In the genomic region with DNA sequence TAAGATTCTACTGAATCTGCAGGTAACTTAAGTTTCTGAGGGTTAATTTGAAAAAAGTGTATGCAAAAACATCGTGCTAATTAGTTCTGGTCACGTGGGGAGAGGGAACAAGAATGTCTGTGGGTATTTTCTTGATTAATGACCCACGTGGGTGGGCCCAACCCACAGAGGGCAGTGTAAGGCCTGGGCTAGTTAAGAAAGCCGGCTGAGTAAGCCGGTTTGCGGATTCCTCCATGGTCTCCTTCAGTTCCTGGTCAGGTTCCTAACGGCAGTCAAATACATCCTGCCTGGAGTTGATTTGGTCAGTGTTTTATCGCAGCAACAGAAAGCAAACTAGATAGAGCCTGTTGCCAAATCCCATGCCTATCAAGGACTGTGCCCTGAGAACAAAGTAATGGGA, we compare ENCODE assay signal across 26 mouse cellular contexts. TPM values are rescaled to one million over a fixed set of nuclear protein-coding genes. Genes with fewer than 3 reads are reported as not detected.
DNase-seq lines count a peak whose midpoint lies in the region; ATAC-seq and TF ChIP-seq lines count a peak whose summit lies in the region.
"Had no signal": no experiment of that assay in that cellular context is flagged by ENCODE, and none has a peak within 500 bp of the region (broad histone marks: within the 10 kb centered on the region; RNA-seq: fewer than 3 reads in every experiment).

No protein-coding gene starts in this region.

- H3K27me3 ChIP-seq in heart, adult 2 months (ENCODE audit: control insufficient read depth, insufficient read depth, low read length) = no peaks in the 10 kb centered on the region
- H3K27me3 ChIP-seq in heart, embryonic 10.5 days (ENCODE audit: insufficient read depth, poor library complexity, severe bottlenecking) = 0 out of 2 replicates have a peak, but pooled peaks cover 3% of the 10 kb centered on the region
- no peaks in the 10 kb centered on the region for H3K27me3 ChIP-seq in midbrain, embryonic 11.5 days (ENCODE audit: control insufficient read depth, insufficient read depth, low read length)
- H3K27me3 ChIP-seq in midbrain, embryonic 13.5 days = no peaks in the 10 kb centered on the region
- no peaks in the 10 kb centered on the region for H3K27me3 ChIP-seq in intestine, postnatal 0 days (replicated peaks; ENCODE audit: control insufficient read depth, insufficient read depth, low read length)
- H3K27me3 ChIP-seq in stomach, embryonic 16.5 days (ENCODE audit: control insufficient read depth, insufficient read depth, low read length) = no peaks in the 10 kb centered on the region
- H3K27me3 ChIP-seq in forebrain, embryonic 16.5 days (replicated peaks; ENCODE audit: control insufficient read depth, insufficient read depth, low read length) = no peaks in the 10 kb centered on the region
- H3K27me3 ChIP-seq: embryonic facial prominence, embryonic 13.5 days; heart, embryonic 15.5 days; limb, embryonic 13.5 days; midbrain, embryonic 12.5 days had no signal

- no peaks in the 10 kb centered on the region for H3K9me3 ChIP-seq in heart, embryonic 10.5 days
- no peaks in the 10 kb centered on the region for H3K9me3 ChIP-seq in midbrain, embryonic 11.5 days (ENCODE audit: control insufficient read depth, low read length)
- no peaks in the 10 kb centered on the region for H3K9me3 ChIP-seq in midbrain, embryonic 13.5 days
- H3K9me3 ChIP-seq in intestine, postnatal 0 days (ENCODE audit: control insufficient read depth) = no peaks in the 10 kb centered on the region
- no peaks in the 10 kb centered on the region; the same call in 1 of the 2 replicates for H3K9me3 ChIP-seq in stomach, embryonic 16.5 days (replicated peaks; ENCODE audit: control insufficient read depth, low read length)
- H3K9me3 ChIP-seq in forebrain, embryonic 16.5 days (ENCODE audit: control insufficient read depth, low read length) = no peaks in the 10 kb centered on the region
- H3K9me3 ChIP-seq: embryonic facial prominence, embryonic 13.5 days; heart, embryonic 15.5 days; limb, embryonic 13.5 days had no signal

- ATAC-seq in midbrain, embryonic 11.5 days (ENCODE audit: low FRiP score) = no peak
- ATAC-seq in midbrain, embryonic 13.5 days = no peak
- ATAC-seq in intestine, postnatal 0 days = peak; percentile 53; the same call in 1 of the 2 replicates
- ATAC-seq in stomach, embryonic 16.5 days (ENCODE audit: insufficient read depth, low FRiP score) = peak; percentile 68; the same call in 1 of the 2 replicates
- ATAC-seq in forebrain, embryonic 16.5 days = no peak
- ATAC-seq: forebrain, postnatal 0 days had no signal

- H3K4me2 ChIP-seq in midbrain, embryonic 11.5 days = no peak overlapping the region
- H3K4me2 ChIP-seq in midbrain, embryonic 13.5 days (replicated peaks) = no peak overlapping the region
- H3K4me2 ChIP-seq in intestine, postnatal 0 days (replicated peaks; ENCODE audit: low read depth) = peak overlapping the region; percentile 14; the same call in 1 of the 2 replicates
- H3K4me2 ChIP-seq in stomach, embryonic 16.5 days (ENCODE audit: low read depth, low read length) = no peak overlapping the region
- no peak overlapping the region for H3K4me2 ChIP-seq in forebrain, embryonic 16.5 days (ENCODE audit: low read length)
- H3K4me2 ChIP-seq: embryonic facial prominence, embryonic 13.5 days; heart, embryonic 15.5 days; limb, embryonic 13.5 days; midbrain, embryonic 12.5 days had no signal

- TF ChIP-seq CTCF in heart, adult 2 months (IDR thresholded peaks at IDR 0.05) = 0 out of 2 replicates have a peak, but pooled peaks have one; percentile 2
- peak; percentile 47 for TF ChIP-seq CTCF in intestine, postnatal 0 days (IDR thresholded peaks at IDR 0.05; ENCODE audit: low read depth)

- WGBS in heart, adult 2 months = 51% methylated on average over 8 of the region's 8 CpGs
- WGBS in heart, embryonic 10.5 days = 52% methylated on average over 8 of the region's 8 CpGs
- 74% methylated on average over 8 of the region's 8 CpGs for whole genome bisulfite sequencing in midbrain, embryonic 11.5 days
- WGBS in midbrain, embryonic 13.5 days = 69% methylated on average over 8 of the region's 8 CpGs
- 18% methylated on average over 8 of the region's 8 CpGs for WGBS in intestine, postnatal 0 days
- 28% methylated on average over 8 of the region's 8 CpGs for WGBS in stomach, embryonic 16.5 days
- 49% methylated on average over 8 of the region's 8 CpGs for WGBS in forebrain, embryonic 16.5 days

- DNase-seq in heart, adult 2 months = no peak
- no peak for DNase-seq in heart, embryonic 10.5 days (ENCODE audit: low spot score)
- DNase-seq in midbrain, embryonic 11.5 days (ENCODE audit: low spot score, missing footprints) = peak; percentile 41
- DNase-seq in heart, postnatal 14 days = no peak
- DNase-seq: adrenal gland, postnatal 10 days; cerebellum, adult 18-20 months; forebrain, postnatal 0 days; layer of hippocampus, adult 9-11 months; right cerebral cortex, adult 18-20 months; thymus, postnatal 14 days had no signal

- TF ChIP-seq POLR2A in heart, adult 2 months (IDR thresholded peaks at IDR 0.05; ENCODE audit: insufficient read depth, low read depth, low read length) = no peak

- no peak overlapping the region for H3K9ac ChIP-seq in heart, adult 2 months (ENCODE audit: low read depth, low read length)
- no peak overlapping the region for H3K9ac ChIP-seq in midbrain, embryonic 11.5 days (ENCODE audit: low read length)
- no peak overlapping the region for H3K9ac ChIP-seq in midbrain, embryonic 13.5 days (replicated peaks)
- no peak overlapping the region for H3K9ac ChIP-seq in intestine, postnatal 0 days (ENCODE audit: low read depth, low read length)
- no peak overlapping the region for H3K9ac ChIP-seq in stomach, embryonic 16.5 days (ENCODE audit: low read length)
- H3K9ac ChIP-seq in forebrain, embryonic 16.5 days (replicated peaks; ENCODE audit: low read depth, low read length) = no peak overlapping the region
- H3K9ac ChIP-seq: embryonic facial prominence, embryonic 13.5 days; forebrain, postnatal 0 days; heart, embryonic 15.5 days; limb, embryonic 13.5 days; midbrain, embryonic 12.5 days had no signal

- intact Hi-C loops in heart, adult 2 months (cut with DNase I) = no loop called here
- intact Hi-C loops in heart, postnatal 14 days (cut with DNase I) = no loop called here

- H3K79me2 ChIP-seq in heart, adult 2 months (replicated peaks; ENCODE audit: control insufficient read depth, insufficient read depth, low read length) = no peaks in the 10 kb centered on the region

- no peak overlapping the region for H3K4me3 ChIP-seq in heart, adult 2 months
- H3K4me3 ChIP-seq in heart, embryonic 10.5 days = no peak overlapping the region
- no peak overlapping the region for H3K4me3 ChIP-seq in midbrain, embryonic 11.5 days (ENCODE audit: low read depth, low read length)
- H3K4me3 ChIP-seq in midbrain, embryonic 13.5 days (replicated peaks) = no peak overlapping the region
- no peak overlapping the region for H3K4me3 ChIP-seq in intestine, postnatal 0 days (ENCODE audit: low read depth, low read length)
- H3K4me3 ChIP-seq in stomach, embryonic 16.5 days (replicated peaks; ENCODE audit: low read length) = no peak overlapping the region
- H3K4me3 ChIP-seq in forebrain, embryonic 16.5 days (replicated peaks; ENCODE audit: low read length) = no peak overlapping the region
- H3K4me3 ChIP-seq: embryonic facial prominence, embryonic 13.5 days; heart, embryonic 15.5 days; limb, embryonic 13.5 days; midbrain, embryonic 12.5 days had no signal

- H3K27ac ChIP-seq in heart, adult 2 months = no peak overlapping the region
- H3K27ac ChIP-seq in heart, embryonic 10.5 days = no peak overlapping the region
- H3K27ac ChIP-seq in midbrain, embryonic 11.5 days (ENCODE audit: low read depth, low read length) = no peak overlapping the region
- no peak overlapping the region for H3K27ac ChIP-seq in midbrain, embryonic 13.5 days
- H3K27ac ChIP-seq in intestine, postnatal 0 days (ENCODE audit: low read depth, low read length) = no peak overlapping the region
- H3K27ac ChIP-seq in stomach, embryonic 16.5 days (ENCODE audit: low read length) = no peak overlapping the region
- no peak overlapping the region for H3K27ac ChIP-seq in forebrain, embryonic 16.5 days (ENCODE audit: low read length)
- H3K27ac ChIP-seq: embryonic facial prominence, embryonic 13.5 days; heart, embryonic 15.5 days; limb, embryonic 13.5 days; macrophage; midbrain, embryonic 12.5 days had no signal

- no peaks in the 10 kb centered on the region for H3K4me1 ChIP-seq in heart, adult 2 months (ENCODE audit: control insufficient read depth, insufficient read depth, low read length)
- no peaks in the 10 kb centered on the region for H3K4me1 ChIP-seq in heart, embryonic 10.5 days
- H3K4me1 ChIP-seq in midbrain, embryonic 11.5 days (ENCODE audit: control insufficient read depth, insufficient read depth, low read length) = no peaks in the 10 kb centered on the region
- H3K4me1 ChIP-seq in midbrain, embryonic 13.5 days (replicated peaks) = no peaks in the 10 kb centered on the region
- no peaks in the 10 kb centered on the region; the same call in 1 of the 2 replicates for H3K4me1 ChIP-seq in intestine, postnatal 0 days (replicated peaks; ENCODE audit: control insufficient read depth, insufficient read depth, low read length)
- H3K4me1 ChIP-seq in stomach, embryonic 16.5 days (ENCODE audit: control insufficient read depth, insufficient read depth, low read length) = peaks cover 8% of the 10 kb centered on the region
- H3K4me1 ChIP-seq in forebrain, embryonic 16.5 days (replicated peaks; ENCODE audit: control insufficient read depth, insufficient read depth, low read length) = no peaks in the 10 kb centered on the region
- H3K4me1 ChIP-seq: heart, embryonic 15.5 days; midbrain, embryonic 12.5 days had no signal

- H3K36me3 ChIP-seq in heart, adult 2 months (ENCODE audit: control insufficient read depth, insufficient read depth, low read length) = no peaks in the 10 kb centered on the region
- no peaks in the 10 kb centered on the region for H3K36me3 ChIP-seq in heart, embryonic 10.5 days
- H3K36me3 ChIP-seq in midbrain, embryonic 11.5 days (ENCODE audit: control insufficient read depth, insufficient read depth, low read length) = no peaks in the 10 kb centered on the region
- no peaks in the 10 kb centered on the region for H3K36me3 ChIP-seq in midbrain, embryonic 13.5 days
- H3K36me3 ChIP-seq in intestine, postnatal 0 days (ENCODE audit: control insufficient read depth, insufficient read depth) = no peaks in the 10 kb centered on the region
- no peaks in the 10 kb centered on the region for H3K36me3 ChIP-seq in stomach, embryonic 16.5 days (ENCODE audit: control insufficient read depth, insufficient read depth, low read length)
- no peaks in the 10 kb centered on the region for H3K36me3 ChIP-seq in forebrain, embryonic 16.5 days (ENCODE audit: control insufficient read depth, insufficient read depth)
- H3K36me3 ChIP-seq: embryonic facial prominence, embryonic 13.5 days; heart, embryonic 15.5 days; limb, embryonic 13.5 days; midbrain, embryonic 12.5 days had no signal

- no peak for TF ChIP-seq EP300 in heart, adult 2 months (IDR thresholded peaks at IDR 0.05; ENCODE audit: insufficient read depth, low read depth, low read length)

RNA-seq across cellular contexts. Expression of a gene that starts 1.6 kb away (rescaled TPM):
- total RNA-seq in heart, adult 2 months (2021) = not detected
- 0.82 and 0.92 TPM in 2 replicates for polyA plus RNA-seq in heart, adult 2 months (2012; rRNA removed)
- polyA plus RNA-seq in heart, embryonic 10.5 days (2016; fragmentation: Nextera tagmentation; extraction: Ambion mirVana) = 0.09 TPM in 1 of 2 replicates, not detected in the other
- 0.08 TPM in 1 of 2 replicates, not detected in the other for polyA plus RNA-seq in midbrain, embryonic 11.5 days (2014; fragmentation: Nextera tagmentation; extraction: Ambion mirVana)
- polyA plus RNA-seq in midbrain, embryonic 13.5 days (2015; fragmentation: Nextera tagmentation; extraction: Ambion mirVana) = 0.11 TPM in 1 of 2 replicates, not detected in the other
- polyA plus RNA-seq in intestine, postnatal 0 days (2015; fragmentation: Nextera tagmentation; extraction: Ambion mirVana) = not detected in 2 replicates
- polyA plus RNA-seq in stomach, embryonic 16.5 days (2015; fragmentation: Nextera tagmentation; extraction: Ambion mirVana) = 0.26 TPM in 1 of 2 replicates, not detected in the other
- not detected in 2 replicates for polyA plus RNA-seq in forebrain, embryonic 16.5 days (2015; fragmentation: Nextera tagmentation; extraction: Ambion mirVana)
- total RNA-seq in heart, postnatal 14 days (2021) = not detected
- total RNA-seq: adrenal gland, postnatal 10 days; CH12.LX; common myeloid progenitor, adult 5-6 weeks; forebrain, postnatal 0 days; gastrocnemius, adult 18-20 months; granulocyte monocyte progenitor cell, adult 5-6 weeks; left cerebral cortex, postnatal 10 days had no signal
- polyA plus RNA-seq: forebrain, postnatal 0 days; hindbrain, embryonic 11.5 days; liver, embryonic 16.5 days; macrophage; midbrain, embryonic 12.5 days had no signal

RNA-seq across cellular contexts. Expression of a gene that starts 29.4 kb away (rescaled TPM):
- total RNA-seq in heart, adult 2 months (2021) = 10 to 100 TPM; 28.2 to 28.8 TPM
- 34.8 and 36.5 TPM in 2 replicates for polyA plus RNA-seq in heart, adult 2 months (2012; rRNA removed)
- 37.8 and 40.4 TPM in 2 replicates for polyA plus RNA-seq in heart, embryonic 10.5 days (2016; fragmentation: Nextera tagmentation; extraction: Ambion mirVana)
- 18.0 and 19.7 TPM in 2 replicates for polyA plus RNA-seq in midbrain, embryonic 11.5 days (2014; fragmentation: Nextera tagmentation; extraction: Ambion mirVana)
- 11.3 and 13.3 TPM in 2 replicates for polyA plus RNA-seq in midbrain, embryonic 13.5 days (2015; fragmentation: Nextera tagmentation; extraction: Ambion mirVana)
- 104 and 110 TPM in 2 replicates for polyA plus RNA-seq in intestine, postnatal 0 days (2015; fragmentation: Nextera tagmentation; extraction: Ambion mirVana)
- polyA plus RNA-seq in stomach, embryonic 16.5 days (2015; fragmentation: Nextera tagmentation; extraction: Ambion mirVana) = 69.4 and 73.1 TPM in 2 replicates
- polyA plus RNA-seq in forebrain, embryonic 16.5 days (2015; fragmentation: Nextera tagmentation; extraction: Ambion mirVana) = 10.4 and 11.6 TPM in 2 replicates
- total RNA-seq in heart, postnatal 14 days (2021) = 10 to 100 TPM; 34.6 to 36.0 TPM
- total RNA-seq: CH12.LX had no signal

RNA-seq across cellular contexts. Expression of a gene that starts 36.2 kb away (rescaled TPM):
- total RNA-seq in heart, adult 2 months (2021) = under 1 TPM; 0.37 to 0.75 TPM
- 0.76 and 3.1 TPM in 2 replicates for polyA plus RNA-seq in heart, adult 2 months (2012; rRNA removed)
- 0.65 and 0.98 TPM in 2 replicates for polyA plus RNA-seq in heart, embryonic 10.5 days (2016; fragmentation: Nextera tagmentation; extraction: Ambion mirVana)
- 0.33 and 0.77 TPM in 2 replicates for polyA plus RNA-seq in midbrain, embryonic 11.5 days (2014; fragmentation: Nextera tagmentation; extraction: Ambion mirVana)
- polyA plus RNA-seq in midbrain, embryonic 13.5 days (2015; fragmentation: Nextera tagmentation; extraction: Ambion mirVana) = 0.39 and 0.46 TPM in 2 replicates
- 16.9 and 19.0 TPM in 2 replicates for polyA plus RNA-seq in intestine, postnatal 0 days (2015; fragmentation: Nextera tagmentation; extraction: Ambion mirVana)
- polyA plus RNA-seq in stomach, embryonic 16.5 days (2015; fragmentation: Nextera tagmentation; extraction: Ambion mirVana) = 5.8 and 9.7 TPM in 2 replicates
- 0.34 and 0.39 TPM in 2 replicates for polyA plus RNA-seq in forebrain, embryonic 16.5 days (2015; fragmentation: Nextera tagmentation; extraction: Ambion mirVana)
- 1 to 10 TPM in 1 of 2 experiments, under 1 TPM in 1; 1.00 to 1.1 TPM for total RNA-seq in heart, postnatal 14 days (2021)
- total RNA-seq: CH12.LX had no signal

RNA-seq across cellular contexts. Expression of a gene that starts 47.4 kb away (rescaled TPM):
- under 1 TPM; 0.41 to 0.42 TPM for total RNA-seq in heart, adult 2 months (2021)
- 0.67 and 2.2 TPM in 2 replicates for polyA plus RNA-seq in heart, adult 2 months (2012; rRNA removed)
- 1.3 and 2.1 TPM in 2 replicates for polyA plus RNA-seq in heart, embryonic 10.5 days (2016; fragmentation: Nextera tagmentation; extraction: Ambion mirVana)
- polyA plus RNA-seq in midbrain, embryonic 11.5 days (2014; fragmentation: Nextera tagmentation; extraction: Ambion mirVana) = 0.62 and 0.93 TPM in 2 replicates
- polyA plus RNA-seq in midbrain, embryonic 13.5 days (2015; fragmentation: Nextera tagmentation; extraction: Ambion mirVana) = 2.2 and 2.5 TPM in 2 replicates
- polyA plus RNA-seq in intestine, postnatal 0 days (2015; fragmentation: Nextera tagmentation; extraction: Ambion mirVana) = 0.78 and 2.1 TPM in 2 replicates
- polyA plus RNA-seq in stomach, embryonic 16.5 days (2015; fragmentation: Nextera tagmentation; extraction: Ambion mirVana) = 2.5 and 2.7 TPM in 2 replicates
- 1.8 TPM in 1 of 2 replicates, not detected in the other for polyA plus RNA-seq in forebrain, embryonic 16.5 days (2015; fragmentation: Nextera tagmentation; extraction: Ambion mirVana)
- 1 to 10 TPM in 1 of 2 experiments, under 1 TPM in 1; 0.91 to 7.5 TPM for total RNA-seq in heart, postnatal 14 days (2021)
- total RNA-seq: CH12.LX; forebrain, postnatal 0 days; left cerebral cortex, postnatal 10 days had no signal
- polyA plus RNA-seq: macrophage had no signal

RNA-seq across cellular contexts. Expression of a gene that starts 52.6 kb away (rescaled TPM):
- 1 to 10 TPM; 4.1 to 6.6 TPM for total RNA-seq in heart, adult 2 months (2021)
- polyA plus RNA-seq in heart, adult 2 months (2012; rRNA removed) = 7.4 and 7.6 TPM in 2 replicates
- 2.7 and 3.1 TPM in 2 replicates for polyA plus RNA-seq in heart, embryonic 10.5 days (2016; fragmentation: Nextera tagmentation; extraction: Ambion mirVana)
- polyA plus RNA-seq in midbrain, embryonic 11.5 days (2014; fragmentation: Nextera tagmentation; extraction: Ambion mirVana) = 1.2 and 1.6 TPM in 2 replicates
- polyA plus RNA-seq in midbrain, embryonic 13.5 days (2015; fragmentation: Nextera tagmentation; extraction: Ambion mirVana) = 3.2 and 3.7 TPM in 2 replicates
- polyA plus RNA-seq in intestine, postnatal 0 days (2015; fragmentation: Nextera tagmentation; extraction: Ambion mirVana) = 25.9 and 26.7 TPM in 2 replicates
- 9.0 and 9.6 TPM in 2 replicates for polyA plus RNA-seq in stomach, embryonic 16.5 days (2015; fragmentation: Nextera tagmentation; extraction: Ambion mirVana)
- 3.8 and 4.5 TPM in 2 replicates for polyA plus RNA-seq in forebrain, embryonic 16.5 days (2015; fragmentation: Nextera tagmentation; extraction: Ambion mirVana)
- 1 to 10 TPM; 4.0 to 4.3 TPM for total RNA-seq in heart, postnatal 14 days (2021)

Comparison
In these comparisons a context has a peak if more than half of its experiments do, and no peak if none do; other contexts are left out.
1. ATAC-seq: peak in intestine, postnatal 0 days (single experiment) and stomach, embryonic 16.5 days (single experiment); none in midbrain, embryonic 11.5 days (single experiment), midbrain, embryonic 13.5 days (single experiment) and forebrain, embryonic 16.5 days (single experiment).